Mouse (Mus musculus): ENCODE results near the gene Slc22a3. TPM values are rescaled to one million over a fixed set of nuclear protein-coding genes. Genes with fewer than 3 reads are reported as not detected.

The Slc22a3 gene
- polyA plus RNA-seq (2017; shearing (Covaris generic)), result not detected

GRCm38 (mm10) chr17:12507654-12508204 is at the start of gene Slc22a3:
TSS of gene Slc22a3 (minus strand) at chr17:12507704.
- no peak for ATAC-seq

GRCm38 (mm10) chr17:12534353-12535145 is 27.0 kb upstream of the Slc22a3 start:
- peak; percentile 61 for ATAC-seq

GRCm38 (mm10) chr17:12532115-12532514 is 24.6 kb upstream of the Slc22a3 start:
- ATAC-seq, result no peak

- ATAC-seq, result no peak
These were observed 22.6 kb upstream of the Slc22a3 start for GRCm38 (mm10) chr17:12530081-12530480.

- no peak for ATAC-seq
These were observed 22.0 kb upstream of the Slc22a3 start for GRCm38 (mm10) chr17:12529384-12529985.

GRCm38 (mm10) chr17:12519089-12519488 is 11.6 kb upstream of the Slc22a3 start:
- ATAC-seq, result no peak

GRCm38 (mm10) chr17:12518194-12518593 is 10.7 kb upstream of the Slc22a3 start:
- no peak for ATAC-seq

- ATAC-seq, result no peak
These were observed 6.5 kb upstream of the Slc22a3 start for GRCm38 (mm10) chr17:12513997-12514396.

GRCm38 (mm10) chr17:12513107-12513923 is 5.8 kb upstream of the Slc22a3 start:
- ATAC-seq, result no peak

- no peak for ATAC-seq
These were observed 3.7 kb upstream of the Slc22a3 start for GRCm38 (mm10) chr17:12511193-12511592.

- ATAC-seq, result no peak
These were observed 872 bp upstream of the Slc22a3 start for GRCm38 (mm10) chr17:12508376-12508775.

GRCm38 (mm10) chr17:12506903-12507563 is 471 bp downstream of the Slc22a3 start:
- ATAC-seq, result no peak

GRCm38 (mm10) chr17:12505708-12506107 is 1.8 kb downstream of the Slc22a3 start:
- no peak for ATAC-seq

GRCm38 (mm10) chr17:12499426-12499825 is 8.1 kb downstream of the Slc22a3 start:
- ATAC-seq, result no peak

- no peak for ATAC-seq
These were observed 11.9 kb downstream of the Slc22a3 start for GRCm38 (mm10) chr17:12495558-12495957.

GRCm38 (mm10) chr17:12491591-12491990 is 15.9 kb downstream of the Slc22a3 start:
- ATAC-seq, result no peak

- no peak for ATAC-seq
These were observed 17.6 kb downstream of the Slc22a3 start for GRCm38 (mm10) chr17:12489888-12490287.

- ATAC-seq, result no peak
These were observed 21.8 kb downstream of the Slc22a3 start for GRCm38 (mm10) chr17:12485657-12486056.

- ATAC-seq, result no peak
These were observed 28.1 kb downstream of the Slc22a3 start for GRCm38 (mm10) chr17:12479416-12479815.

GRCm38 (mm10) chr17:12474509-12475083 is 32.9 kb downstream of the Slc22a3 start:
- ATAC-seq, result no peak

- no peak for ATAC-seq
These were observed 35.0 kb downstream of the Slc22a3 start for GRCm38 (mm10) chr17:12472547-12472946.

- no peak for ATAC-seq
These were observed 38.8 kb downstream of the Slc22a3 start for GRCm38 (mm10) chr17:12468745-12469144.

All from CD4-positive, CD25-positive, alpha-beta regulatory T cell, adult 4 months (primary cell).